Mouse (Mus musculus) lung, embryonic 15.5 days (tissue): ENCODE results near the gene Sec61b. TPM values are rescaled to one million over a fixed set of nuclear protein-coding genes. Genes with fewer than 3 reads are reported as not detected.

Experiments used
- ATAC-seq: fragments of 200-750 bp; cut with Nextera tagmentation; 2 replicates; pipeline ENCODE4 v1.8.0; 2017; ENCODE audit warnings: moderate number of reproducible peaks, borderline replicate concordance; ENCODE audit not compliant: low FRiP score, low TSS enrichment; ENCODE audit errors: extremely low read depth
- H3K27ac ChIP-seq: fragments of 300-500 bp; sonication (generic); 2 replicates; pipeline ENCODE4 v1.5.1; 2015; ENCODE audit warnings: moderate library complexity, mild to moderate bottlenecking, inconsistent platforms
- H3K27me3 ChIP-seq: fragments of 300-500 bp; sonication (generic); 2 replicates; pipeline ENCODE4 v1.6.1; 2015; ENCODE audit warnings: inconsistent platforms
- H3K36me3 ChIP-seq: fragments of 300-500 bp; sonication (generic); 2 replicates; pipeline ENCODE4 v1.6.1; 2015; ENCODE audit warnings: inconsistent platforms
- H3K4me1 ChIP-seq: fragments of 300-500 bp; sonication (generic); 2 replicates; pipeline ENCODE4 v1.6.1; 2015; ENCODE audit warnings: inconsistent platforms
- H3K4me2 ChIP-seq: fragments of 300-500 bp; sonication (generic); 2 replicates; pipeline ENCODE4 v1.6.1; 2015; ENCODE audit warnings: inconsistent platforms, mild to moderate bottlenecking, moderate library complexity
- H3K4me3 ChIP-seq: fragments of 300-500 bp; sonication (generic); 2 replicates; pipeline ENCODE4 v1.5.1; 2015; ENCODE audit warnings: mild to moderate bottlenecking, inconsistent platforms
- H3K9ac ChIP-seq: fragments of 300-500 bp; sonication (generic); 2 replicates; pipeline ENCODE4 v1.6.1; 2015; ENCODE audit warnings: inconsistent platforms
- H3K9me3 ChIP-seq: fragments of 300-500 bp; sonication (generic); 2 replicates; pipeline ENCODE4 v1.6.1; 2016; ENCODE audit warnings: inconsistent platforms
- WGBS: fragments of 180-500 bp; shearing (Covaris S2); methylation state at CpG from one replicate; pipeline ENCODE4 v1.1.7; 2015; 5-methylcytosine and 5-hydroxymethylcytosine counted together
- polyA plus RNA-seq: library from polyadenylated mRNA; unstranded; fragments of >200 nt; fragmentation: Nextera tagmentation; extraction: Ambion mirVana; gene quantifications from 2 replicates; pipeline ENCODE4 v1.2.1, GENCODE M21; 2015

Sec61b gene
- polyA plus RNA-seq, 1 experiment from 2014 or later: 375 TPM

DNA sequence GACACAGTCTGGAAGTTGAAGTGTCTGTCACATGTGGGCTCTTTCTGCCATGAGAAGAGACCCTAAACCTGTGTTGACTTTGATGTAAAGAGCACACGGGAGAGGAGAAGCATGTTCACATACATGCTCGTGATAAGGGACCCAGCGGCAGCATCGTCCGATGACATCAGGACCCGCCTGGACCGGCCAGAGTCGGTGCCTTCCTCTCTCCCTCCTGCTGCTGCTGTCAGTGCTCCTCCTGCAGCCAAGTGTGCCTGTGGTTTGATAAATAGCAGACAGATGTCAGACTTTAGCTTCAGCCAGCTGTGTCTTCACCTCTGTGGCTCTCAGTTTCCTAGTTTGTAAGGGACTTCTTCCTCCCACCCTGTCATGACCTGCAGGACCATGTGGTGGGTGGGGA is 19.0 kb downstream of the Sec61b start:
- Histone ChIP-seq H3K4me1 (no peaks in the 10 kb centered on the region), H3K27me3 (no peaks in the 10 kb centered on the region), H3K9ac (no peak overlapping the region), H3K36me3 (no peaks in the 10 kb centered on the region), H3K9me3 (no peaks in the 10 kb centered on the region), H3K4me3 (no peak overlapping the region), H3K4me2 (no peak overlapping the region), H3K27ac (no peak overlapping the region)
- no peak for ATAC-seq
- WGBS: 47% methylated on average over 8 of the region's 8 CpGs

GRCm38 (mm10) chr4:47494137-47494536 is 19.7 kb downstream of the Sec61b start:
- no peak for ATAC-seq
- no peak overlapping the region for H3K4me3 ChIP-seq
- H3K27ac ChIP-seq: no peak overlapping the region
- no peaks in the 10 kb centered on the region for H3K27me3 ChIP-seq
- H3K4me2 ChIP-seq: no peak overlapping the region
- no peak overlapping the region for H3K9ac ChIP-seq
- H3K9me3 ChIP-seq: no peaks in the 10 kb centered on the region
- no peaks in the 10 kb centered on the region for H3K4me1 ChIP-seq
- WGBS: 41% methylated on average over 1 of the region's 1 CpGs
- no peaks in the 10 kb centered on the region for H3K36me3 ChIP-seq

DNA sequence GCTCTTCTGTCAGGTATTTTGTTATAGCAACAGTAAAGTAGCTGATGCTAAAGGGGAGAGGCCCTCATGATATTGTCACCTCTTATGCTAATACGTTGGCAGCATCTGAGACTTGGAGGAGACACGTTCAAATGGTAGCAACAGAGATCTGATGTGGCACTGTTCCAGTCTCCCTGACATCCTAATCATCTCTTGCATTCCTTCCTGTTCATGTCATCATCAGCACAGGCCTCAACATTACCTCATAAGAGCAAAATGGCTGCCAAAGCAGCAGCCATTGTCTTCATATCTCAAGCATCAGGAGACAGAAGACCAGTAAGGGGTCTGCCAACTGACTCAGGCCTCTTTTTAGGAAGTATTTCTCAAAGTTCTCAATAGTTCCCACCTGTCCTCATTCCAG is 20.2 kb downstream of the Sec61b start:
- Histone ChIP-seq H3K27me3 (no peaks in the 10 kb centered on the region), H3K4me3 (no peak overlapping the region), H3K27ac (no peak overlapping the region), H3K9ac (no peak overlapping the region), H3K36me3 (no peaks in the 10 kb centered on the region), H3K9me3 (no peaks in the 10 kb centered on the region), H3K4me1 (no peaks in the 10 kb centered on the region), H3K4me2 (no peak overlapping the region)
- ATAC-seq: no peak
- 51% methylated on average over 2 of the region's 2 CpGs for WGBS

- no peak overlapping the region for H3K4me2 ChIP-seq
- H3K9me3 ChIP-seq: no peaks in the 10 kb centered on the region
- H3K27me3 ChIP-seq: no peaks in the 10 kb centered on the region
- no peak overlapping the region for H3K9ac ChIP-seq
- no peaks in the 10 kb centered on the region for H3K36me3 ChIP-seq
- H3K4me3 ChIP-seq: no peak overlapping the region
- WGBS: 58% methylated on average over 7 of the region's 7 CpGs
- ATAC-seq: no peak
- no peak overlapping the region for H3K27ac ChIP-seq
- no peaks in the 10 kb centered on the region for H3K4me1 ChIP-seq
These were observed 23.4 kb downstream of the Sec61b start for GRCm38 (mm10) chr4:47497811-47498385.

DNA sequence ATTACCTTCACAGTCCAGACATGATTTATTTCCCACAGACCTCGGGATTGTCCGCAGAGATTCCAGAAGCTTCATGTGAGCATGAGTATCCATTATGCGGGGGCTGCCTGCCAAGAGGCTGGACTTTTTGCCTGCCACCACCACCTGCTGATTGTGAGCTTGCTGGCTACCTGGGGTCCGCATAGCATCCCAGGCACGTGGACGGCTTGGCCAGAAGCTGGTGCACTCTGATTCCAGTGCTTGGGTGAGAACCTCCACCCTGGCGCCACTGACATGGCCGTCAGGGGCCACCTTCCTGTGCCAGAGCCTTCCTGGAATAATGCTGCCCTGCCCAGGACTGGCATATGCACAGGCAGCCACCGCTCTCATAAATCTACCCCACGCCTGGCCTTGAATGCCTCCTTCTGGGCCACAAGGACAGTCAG is 24.7 kb downstream of the Sec61b start:
- ATAC-seq: no peak
- no peak overlapping the region for H3K27ac ChIP-seq
- no peak overlapping the region for H3K4me3 ChIP-seq
- H3K4me1 ChIP-seq: no peaks in the 10 kb centered on the region
- 80% methylated on average over 10 of the region's 10 CpGs for WGBS
- no peak overlapping the region for H3K9ac ChIP-seq
- H3K36me3 ChIP-seq: no peaks in the 10 kb centered on the region
- H3K9me3 ChIP-seq: no peaks in the 10 kb centered on the region
- no peak overlapping the region for H3K4me2 ChIP-seq
- H3K27me3 ChIP-seq: no peaks in the 10 kb centered on the region

- WGBS: 26% methylated on average over 4 of the region's 4 CpGs
- Histone ChIP-seq H3K36me3 (no peaks in the 10 kb centered on the region), H3K4me3 (no peak overlapping the region), H3K4me2 (no peak overlapping the region), H3K27me3 (no peaks in the 10 kb centered on the region), H3K27ac (no peak overlapping the region), H3K9me3 (no peaks in the 10 kb centered on the region), H3K9ac (no peak overlapping the region), H3K4me1 (no peaks in the 10 kb centered on the region)
- ATAC-seq: peak; percentile 31; the same call in 1 of the 2 replicates
These were observed 28.1 kb downstream of the Sec61b start for GRCm38 (mm10) chr4:47502546-47502971.

- H3K36me3 ChIP-seq: no peaks in the 10 kb centered on the region
- H3K4me3 ChIP-seq: no peak overlapping the region
- H3K4me2 ChIP-seq: no peak overlapping the region
- no peak overlapping the region for H3K27ac ChIP-seq
- H3K4me1 ChIP-seq: no peaks in the 10 kb centered on the region
- H3K9ac ChIP-seq: no peak overlapping the region
- H3K9me3 ChIP-seq: no peaks in the 10 kb centered on the region
- no peak for ATAC-seq
- H3K27me3 ChIP-seq: no peaks in the 10 kb centered on the region
- 80% methylated on average over 6 of the region's 6 CpGs for WGBS
These were observed 28.6 kb downstream of the Sec61b start for GRCm38 (mm10) chr4:47503045-47503444.

- no peak overlapping the region for H3K4me2 ChIP-seq
- no peaks in the 10 kb centered on the region for H3K27me3 ChIP-seq
- H3K27ac ChIP-seq: no peak overlapping the region
- H3K36me3 ChIP-seq: no peaks in the 10 kb centered on the region
- H3K9ac ChIP-seq: no peak overlapping the region
- no peaks in the 10 kb centered on the region for H3K4me1 ChIP-seq
- no peak for ATAC-seq
- WGBS: 73% methylated on average over 10 of the region's 10 CpGs
- H3K9me3 ChIP-seq: no peaks in the 10 kb centered on the region
- no peak overlapping the region for H3K4me3 ChIP-seq
These were observed 30.5 kb downstream of the Sec61b start for GRCm38 (mm10) chr4:47504841-47505517.

GRCm38 (mm10) chr4:47518551-47519181 is 44.2 kb downstream of the Sec61b start:
- Histone ChIP-seq H3K36me3 (no peaks in the 10 kb centered on the region), H3K9ac (no peak overlapping the region), H3K4me2 (no peak overlapping the region), H3K4me3 (no peak overlapping the region), H3K27me3 (no peaks in the 10 kb centered on the region), H3K4me1 (no peaks in the 10 kb centered on the region), H3K9me3 (no peaks in the 10 kb centered on the region), H3K27ac (no peak overlapping the region)
- 66% methylated on average over 12 of the region's 12 CpGs for WGBS
- no peak for ATAC-seq

DNA sequence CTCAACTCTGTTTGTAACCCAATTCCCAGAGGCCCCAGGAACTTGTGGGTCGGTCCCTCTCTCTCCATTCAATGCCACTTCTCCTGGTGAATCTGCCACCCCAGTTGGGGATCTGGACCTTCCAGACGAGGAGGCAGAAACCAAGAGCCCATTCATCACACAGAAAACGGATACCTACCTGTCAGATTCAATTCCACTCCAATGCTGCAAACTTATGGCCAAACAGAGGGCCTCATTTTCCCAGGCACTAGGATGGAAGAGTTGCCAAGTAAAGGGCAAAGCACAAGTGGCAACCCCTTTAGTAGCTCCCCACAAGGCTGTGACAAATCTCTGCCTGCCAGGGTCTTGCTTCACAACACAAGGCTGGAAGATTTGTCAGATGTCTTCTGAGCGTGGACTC is 45.6 kb downstream of the Sec61b start:
- no peaks in the 10 kb centered on the region for H3K27me3 ChIP-seq
- 60% methylated on average over 4 of the region's 4 CpGs for WGBS
- H3K36me3 ChIP-seq: no peaks in the 10 kb centered on the region
- H3K4me1 ChIP-seq: no peaks in the 10 kb centered on the region
- H3K27ac ChIP-seq: no peak overlapping the region
- no peak for ATAC-seq
- H3K4me2 ChIP-seq: no peak overlapping the region
- no peak overlapping the region for H3K4me3 ChIP-seq
- no peaks in the 10 kb centered on the region for H3K9me3 ChIP-seq
- no peak overlapping the region for H3K9ac ChIP-seq

DNA sequence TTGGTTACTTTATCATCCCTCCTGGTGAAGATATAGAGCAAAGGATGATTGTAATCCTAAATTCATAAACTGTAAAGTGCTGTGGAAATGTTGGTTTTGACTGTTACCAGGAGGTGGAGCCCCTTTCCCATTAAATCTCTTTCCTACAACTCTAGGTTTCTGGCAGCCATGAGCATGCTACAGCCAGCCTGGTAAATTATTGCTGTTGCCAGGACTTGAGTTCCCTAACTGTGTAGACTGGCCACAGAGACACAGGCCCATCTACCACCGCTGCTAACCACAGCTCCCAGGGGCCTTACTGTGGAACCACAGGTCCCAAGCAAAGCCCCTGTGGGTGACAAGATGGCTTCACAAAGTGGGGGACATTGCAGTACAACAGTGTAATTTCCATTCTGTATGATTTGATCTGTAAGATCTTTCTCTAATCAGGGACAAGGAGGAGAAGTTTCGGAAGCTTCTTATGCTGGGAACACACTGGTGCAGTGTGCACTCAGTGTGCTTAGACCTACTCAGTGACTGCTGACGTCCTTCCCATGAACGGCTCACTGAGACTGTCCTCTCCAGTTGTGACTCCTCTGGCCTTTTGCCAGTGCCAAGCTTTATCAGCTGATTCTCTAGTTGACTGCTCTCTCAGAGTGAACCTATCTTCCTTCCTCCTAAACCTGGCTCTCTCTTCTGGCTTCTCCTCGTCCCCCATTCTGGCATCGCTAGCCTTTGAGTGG is 47.6 kb downstream of the Sec61b start:
- Histone ChIP-seq H3K4me3 (no peak overlapping the region), H3K4me1 (no peaks in the 10 kb centered on the region), H3K9me3 (no peaks in the 10 kb centered on the region), H3K36me3 (no peaks in the 10 kb centered on the region), H3K9ac (no peak overlapping the region), H3K27ac (no peak overlapping the region), H3K4me2 (no peak overlapping the region), H3K27me3 (no peaks in the 10 kb centered on the region)
- ATAC-seq: no peak
- WGBS: 68% methylated on average over 6 of the region's 6 CpGs

- Histone ChIP-seq H3K36me3 (no peaks in the 10 kb centered on the region), H3K4me1 (no peaks in the 10 kb centered on the region), H3K9ac (no peak overlapping the region), H3K27me3 (no peaks in the 10 kb centered on the region), H3K4me2 (no peak overlapping the region), H3K9me3 (no peaks in the 10 kb centered on the region), H3K4me3 (no peak overlapping the region), H3K27ac (no peak overlapping the region)
- WGBS: 78% methylated on average over 4 of the region's 4 CpGs
- ATAC-seq: no peak
These were observed 55.4 kb downstream of the Sec61b start for GRCm38 (mm10) chr4:47529866-47530265.
